Mouse (Mus musculus): ENCODE data around the gene Litaf. TPM values are rescaled to one million over a fixed set of nuclear protein-coding genes. Genes with fewer than 3 reads are reported as not detected.

Litaf gene
- polyA plus RNA-seq, 1 experiment from 2014 or later: 137 TPM

DNA sequence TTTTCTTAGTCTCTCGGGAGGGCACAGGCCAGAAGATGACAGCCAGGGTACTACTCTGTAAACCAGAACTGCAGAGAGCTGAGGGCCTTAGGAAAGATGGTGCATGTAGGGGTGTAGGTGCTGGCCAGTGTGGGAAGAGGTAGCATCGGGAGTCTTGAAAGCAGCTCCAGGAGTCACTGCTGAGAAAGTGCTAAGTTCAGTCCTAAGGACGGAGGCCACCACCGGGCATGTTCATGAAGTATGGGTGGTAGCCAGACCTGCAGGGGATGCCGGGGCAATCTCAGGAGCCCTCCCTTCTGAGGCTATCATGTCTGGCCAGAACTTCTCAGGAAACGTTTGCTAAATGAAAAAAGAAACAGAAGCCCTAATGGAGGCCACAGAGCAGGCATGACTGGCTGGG lies 3.3 kb upstream of the Litaf start:
- Histone ChIP-seq H3K9ac (ENCODE audit: low read depth, low read length) (no peak overlapping the region), H3K27ac (peak overlapping the region; percentile 56; the same call in 1 of the 2 replicates), H3K4me3 (replicated peaks; ENCODE audit: low read depth, low read length) (no peak overlapping the region), H3K9me3 (replicated peaks; ENCODE audit: low read length) (no peaks in the 10 kb centered on the region), H3K4me1 (replicated peaks; ENCODE audit: insufficient read depth, low read length) (peaks cover 21% of the 10 kb centered on the region), H3K36me3 (ENCODE audit: insufficient read depth, low read length) (peaks cover 15% of the 10 kb centered on the region), H3K27me3 (ENCODE audit: insufficient read depth, low read length) (no peaks in the 10 kb centered on the region), H3K4me2 (ENCODE audit: low read length) (no peak overlapping the region)
- TF ChIP-seq CTCF (IDR thresholded peaks at IDR 0.05; ENCODE audit: low read depth): no peak
- WGBS: 58% methylated on average over 6 of the region's 6 CpGs
- ATAC-seq (replicated peaks; ENCODE audit: low FRiP score, low read depth): no peak
- DNase-seq (ENCODE audit: low spot score): no peak

DNA sequence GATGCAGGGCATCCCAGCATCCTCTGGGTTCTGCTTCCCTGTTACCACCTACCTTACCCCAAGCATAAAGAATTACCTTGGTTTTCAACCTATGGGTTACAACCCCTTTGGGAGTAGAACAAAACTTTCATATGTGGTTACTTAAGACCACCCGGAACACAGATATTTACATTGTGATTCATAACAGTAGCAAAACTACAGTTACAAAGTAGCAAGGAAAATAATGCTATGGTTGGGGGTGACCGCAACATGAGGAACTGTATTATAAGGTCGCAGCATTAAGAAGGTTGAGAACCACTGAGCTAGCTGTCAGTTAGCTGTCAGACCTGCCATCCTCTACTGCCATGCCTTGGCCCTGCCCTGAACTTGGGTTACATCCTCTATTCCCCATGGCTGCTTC lies 2.7 kb upstream of the Litaf start:
- WGBS: 94% methylated on average over 3 of the region's 3 CpGs

DNA sequence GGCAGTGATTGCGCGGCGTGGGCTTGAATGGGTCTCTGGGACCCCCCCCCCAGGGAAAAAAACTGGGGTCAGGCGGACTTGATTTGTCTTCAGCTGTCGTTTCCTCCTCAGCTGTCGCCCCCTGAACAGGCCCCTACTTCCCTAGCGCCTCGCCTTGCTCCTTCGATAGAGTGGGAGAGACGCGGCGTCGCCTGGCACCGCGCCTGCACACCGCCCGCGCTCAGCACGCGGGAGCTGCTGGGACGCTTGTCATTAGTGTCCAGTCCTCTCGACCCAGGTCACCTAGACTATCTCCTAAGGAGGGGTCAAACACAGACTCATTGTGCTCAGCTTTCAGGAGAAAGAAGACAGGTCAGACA lies 855 bp upstream of the Litaf start:
- ATAC-seq (replicated peaks; ENCODE audit: low FRiP score, low read depth): no peak
- peak overlapping the region; percentile 94 for H3K27ac ChIP-seq
- peak overlapping the region; percentile 90 for H3K9ac ChIP-seq (ENCODE audit: low read depth, low read length)
- WGBS: under 1% methylated on average over 22 of the region's 22 CpGs
- no peaks in the 10 kb centered on the region for H3K9me3 ChIP-seq (replicated peaks; ENCODE audit: low read length)
- no peaks in the 10 kb centered on the region for H3K27me3 ChIP-seq (ENCODE audit: insufficient read depth, low read length)
- TF ChIP-seq CTCF (IDR thresholded peaks at IDR 0.05; ENCODE audit: low read depth): no peak
- DNase-seq (ENCODE audit: low spot score): peak; percentile 74
- H3K4me2 ChIP-seq (ENCODE audit: low read length): peak overlapping the region; percentile 92
- H3K36me3 ChIP-seq (ENCODE audit: insufficient read depth, low read length): no peaks in the 10 kb centered on the region
- H3K4me3 ChIP-seq (replicated peaks; ENCODE audit: low read depth, low read length): peak overlapping the region; percentile 73
- peaks cover 27% of the 10 kb centered on the region for H3K4me1 ChIP-seq (replicated peaks; ENCODE audit: insufficient read depth, low read length)

More for the DNA sequence above, 2.7 kb upstream of the Litaf start:
- H3K9ac ChIP-seq (ENCODE audit: low read depth, low read length): no peak overlapping the region
- no peak for TF ChIP-seq CTCF (IDR thresholded peaks at IDR 0.05; ENCODE audit: low read depth)
- DNase-seq (ENCODE audit: low spot score) (no peak), ATAC-seq (replicated peaks; ENCODE audit: low FRiP score, low read depth) (no peak)
- H3K4me3 ChIP-seq (replicated peaks; ENCODE audit: low read depth, low read length): no peak overlapping the region
- no peaks in the 10 kb centered on the region for H3K27me3 ChIP-seq (ENCODE audit: insufficient read depth, low read length)
- H3K9me3 ChIP-seq (replicated peaks; ENCODE audit: low read length): no peaks in the 10 kb centered on the region
- no peak overlapping the region for H3K4me2 ChIP-seq (ENCODE audit: low read length)
- H3K27ac ChIP-seq: 0 out of 2 replicates have a peak overlapping the region, but pooled peaks have one; percentile 56
- peaks cover 21% of the 10 kb centered on the region for H3K4me1 ChIP-seq (replicated peaks; ENCODE audit: insufficient read depth, low read length)
- peaks cover 9% of the 10 kb centered on the region for H3K36me3 ChIP-seq (ENCODE audit: insufficient read depth, low read length)

DNA sequence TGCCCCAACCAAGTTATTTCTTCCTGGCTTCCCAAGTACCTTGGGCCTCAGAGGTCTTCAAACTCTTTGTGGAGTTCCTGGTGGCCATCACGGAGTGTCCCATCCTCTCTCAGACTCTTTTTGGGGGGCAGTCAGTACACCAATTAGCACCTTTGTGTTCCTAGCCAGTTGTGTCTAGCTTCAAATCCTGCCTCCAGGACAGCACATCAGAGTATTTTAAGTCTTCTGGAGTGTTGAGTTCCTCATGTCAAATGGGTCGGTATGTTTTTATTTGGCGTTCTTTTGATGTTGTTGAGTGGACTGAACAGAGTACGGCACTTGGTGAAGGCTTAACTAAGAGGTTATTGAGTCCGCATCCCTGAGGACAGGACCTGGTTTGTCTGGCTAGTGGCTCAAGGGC lies 526 bp downstream of the Litaf start:
- peak overlapping the region; percentile 92 for H3K4me2 ChIP-seq (ENCODE audit: low read length)
- 57% methylated on average over 5 of the region's 5 CpGs for WGBS
- no peaks in the 10 kb centered on the region for H3K27me3 ChIP-seq (ENCODE audit: insufficient read depth, low read length)
- DNase-seq (ENCODE audit: low spot score) (no peak), ATAC-seq (replicated peaks; ENCODE audit: low FRiP score, low read depth) (no peak)
- peaks cover 27% of the 10 kb centered on the region for H3K4me1 ChIP-seq (replicated peaks; ENCODE audit: insufficient read depth, low read length)
- 0 out of 2 replicates have a peak overlapping the region, but pooled peaks have one; percentile 22 for H3K27ac ChIP-seq
- H3K9me3 ChIP-seq (replicated peaks; ENCODE audit: low read length): no peaks in the 10 kb centered on the region
- H3K36me3 ChIP-seq (ENCODE audit: insufficient read depth, low read length): no peaks in the 10 kb centered on the region
- peak overlapping the region; percentile 73; the same call in 1 of the 2 replicates for H3K4me3 ChIP-seq (replicated peaks; ENCODE audit: low read depth, low read length)
- peak overlapping the region; percentile 90; the same call in 1 of the 2 replicates for H3K9ac ChIP-seq (ENCODE audit: low read depth, low read length)
- no peak for TF ChIP-seq CTCF (IDR thresholded peaks at IDR 0.05; ENCODE audit: low read depth)

DNA sequence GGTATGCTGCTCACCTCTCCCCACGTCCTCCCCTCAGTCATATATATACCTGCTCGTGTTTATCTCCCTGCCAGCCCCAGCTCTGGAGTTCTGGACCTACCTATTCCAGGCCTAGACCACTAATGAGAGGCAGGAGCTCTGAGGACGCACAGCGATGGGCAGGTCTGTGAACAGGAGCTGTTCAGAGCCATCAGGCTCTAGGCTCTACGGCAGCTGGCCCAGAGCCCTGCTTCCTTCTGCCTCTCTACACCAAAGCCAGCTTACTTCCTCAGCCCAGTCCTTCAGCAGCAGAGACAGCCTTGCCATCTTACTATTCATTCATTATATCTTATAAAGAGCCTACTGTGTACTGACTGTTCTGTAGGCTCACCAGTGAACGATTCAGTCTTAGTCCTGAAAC lies 1.2 kb downstream of the Litaf start:
- Histone ChIP-seq H3K36me3 (ENCODE audit: insufficient read depth, low read length) (no peaks in the 10 kb centered on the region), H3K4me2 (ENCODE audit: low read length) (no peak overlapping the region), H3K9ac (ENCODE audit: low read depth, low read length) (no peak overlapping the region), H3K4me1 (replicated peaks; ENCODE audit: insufficient read depth, low read length) (peaks cover 24% of the 10 kb centered on the region), H3K4me3 (replicated peaks; ENCODE audit: low read depth, low read length) (no peak overlapping the region), H3K9me3 (replicated peaks; ENCODE audit: low read length) (no peaks in the 10 kb centered on the region), H3K27me3 (ENCODE audit: insufficient read depth, low read length) (no peaks in the 10 kb centered on the region), H3K27ac (no peak overlapping the region)
- DNase-seq (ENCODE audit: low spot score) (no peak), ATAC-seq (replicated peaks; ENCODE audit: low FRiP score, low read depth) (no peak)
- WGBS: 89% methylated on average over 6 of the region's 6 CpGs
- TF ChIP-seq CTCF (IDR thresholded peaks at IDR 0.05; ENCODE audit: low read depth): no peak

DNA sequence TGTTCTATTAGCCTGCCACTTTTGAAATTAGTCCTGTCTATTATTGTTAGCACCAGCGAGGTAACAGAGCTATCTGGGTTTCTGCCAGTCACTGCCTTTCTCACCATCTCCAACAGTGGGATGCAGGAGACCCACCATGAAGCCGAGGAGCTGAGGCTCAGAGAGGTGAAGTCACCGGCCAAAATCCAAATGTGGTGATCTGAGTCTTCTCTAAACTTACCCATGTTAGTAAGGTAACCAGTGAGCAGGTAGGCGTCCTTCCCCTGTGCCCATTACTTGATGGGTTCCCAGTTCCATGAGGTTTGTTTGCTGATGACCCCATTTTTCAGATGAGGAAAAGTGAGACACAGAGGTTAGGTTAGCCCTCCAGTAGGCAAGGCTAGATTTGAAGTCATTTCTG lies 1.6 kb downstream of the Litaf start:
- no peaks in the 10 kb centered on the region for H3K27me3 ChIP-seq (ENCODE audit: insufficient read depth, low read length)
- no peak overlapping the region for H3K4me2 ChIP-seq (ENCODE audit: low read length)
- H3K4me1 ChIP-seq (replicated peaks; ENCODE audit: insufficient read depth, low read length): peaks cover 24% of the 10 kb centered on the region
- 92% methylated on average over 4 of the region's 4 CpGs for WGBS
- DNase-seq (ENCODE audit: low spot score) (no peak), ATAC-seq (replicated peaks; ENCODE audit: low FRiP score, low read depth) (no peak)
- TF ChIP-seq CTCF (IDR thresholded peaks at IDR 0.05; ENCODE audit: low read depth): no peak
- H3K4me3 ChIP-seq (replicated peaks; ENCODE audit: low read depth, low read length): no peak overlapping the region
- H3K36me3 ChIP-seq (ENCODE audit: insufficient read depth, low read length): no peaks in the 10 kb centered on the region
- no peaks in the 10 kb centered on the region for H3K9me3 ChIP-seq (replicated peaks; ENCODE audit: low read length)
- no peak overlapping the region for H3K27ac ChIP-seq
- no peak overlapping the region for H3K9ac ChIP-seq (ENCODE audit: low read depth, low read length)
